Mouse (Mus musculus) heart, embryonic 14.5 days (tissue): ENCODE measurements around the gene Il17a. TPM values are rescaled to one million over a fixed set of nuclear protein-coding genes. Genes with fewer than 3 reads are reported as not detected.

ENCODE experiments used
- ATAC-seq: fragments of 200-750 bp; cut with Nextera tagmentation; 2 replicates; pipeline ENCODE4 v1.8.0; 2017; ENCODE audit warnings: low read depth, moderate TSS enrichment; ENCODE audit not compliant: insufficient number of reproducible peaks, insufficient read depth, low FRiP score
- H3K27ac ChIP-seq, 2 experiments: fragments of 200-500 bp in 1 of 2; fragments of 300-500 bp in 1 of 2; sonication (generic) in 1 of 2; replicated peaks in 1 of 2; 2 replicates each; pipeline ENCODE4 v1.5.1; 2012 to 2014; ENCODE audit warnings: low read depth in 2 of 2, low read length in 2 of 2, control low read depth in 1 of 2, mild to moderate bottlenecking in 1 of 2, mixed read lengths in 1 of 2; ENCODE audit not compliant: control insufficient read depth in 1 of 2, insufficient read depth in 1 of 2
- H3K27me3 ChIP-seq: fragments of 300-500 bp; sonication (generic); 2 replicates; pipeline ENCODE4 v1.6.1; 2014; ENCODE audit warnings: mild to moderate bottlenecking, low read length, control low read depth; ENCODE audit not compliant: control insufficient read depth, insufficient read depth
- H3K36me3 ChIP-seq: fragments of 300-500 bp; sonication (generic); 2 replicates; pipeline ENCODE4 v1.6.1; 2014; ENCODE audit warnings: mild to moderate bottlenecking, control low read depth, low read length, mixed read lengths; ENCODE audit not compliant: control insufficient read depth, insufficient read depth
- H3K4me1 ChIP-seq, 2 experiments: fragments of 200-500 bp in 1 of 2; fragments of 300-500 bp in 1 of 2; sonication (generic) in 1 of 2; 2 replicates each; pipeline ENCODE4 v1.6.1; 2012 to 2014; ENCODE audit warnings: low read length in 2 of 2, control low read depth in 1 of 2, mixed read lengths in 1 of 2; ENCODE audit not compliant: control insufficient read depth in 2 of 2, insufficient read depth in 2 of 2
- H3K4me2 ChIP-seq: fragments of 300-500 bp; sonication (generic); 2 replicates; pipeline ENCODE4 v1.6.1; 2014; ENCODE audit warnings: mild to moderate bottlenecking, low read length
- H3K4me3 ChIP-seq, 2 experiments: fragments of 200-500 bp in 1 of 2; fragments of 300-500 bp in 1 of 2; sonication (generic) in 1 of 2; 2 replicates each; pipeline ENCODE4 v1.5.1; 2012 to 2014; ENCODE audit warnings: low read length in 2 of 2, mild to moderate bottlenecking in 2 of 2, control low read depth in 1 of 2, low read depth in 1 of 2, moderate library complexity in 1 of 2; ENCODE audit not compliant: control insufficient read depth in 1 of 2, insufficient read depth in 1 of 2
- H3K9ac ChIP-seq: fragments of 300-500 bp; sonication (generic); 2 replicates; pipeline ENCODE4 v1.6.1; 2014; ENCODE audit warnings: mild to moderate bottlenecking, low read length
- H3K9me3 ChIP-seq: fragments of 300-500 bp; sonication (generic); 2 replicates; pipeline ENCODE4 v1.6.1; 2016; ENCODE audit warnings: low read length, control low read depth; ENCODE audit not compliant: control insufficient read depth
- WGBS: fragments of 180-500 bp; shearing (Covaris S2); extraction: QIAGEN DNeasy Blood & Tissue Kit; methylation state at CpG from one replicate; pipeline ENCODE4 v1.1.7; 2014; 5-methylcytosine and 5-hydroxymethylcytosine counted together
- polyA plus RNA-seq: library from polyadenylated mRNA; unstranded; fragments of >200 nt; fragmentation: Nextera tagmentation; extraction: Ambion mirVana; gene quantifications from 2 replicates; pipeline ENCODE4 v1.2.1, GENCODE M21; 2014

The Il17a gene
- polyA plus RNA-seq, 1 experiment from 2014 or later = not detected

- Histone ChIP-seq H3K36me3 (no peaks in the 10 kb centered on the region), H3K4me1 (no peaks in the 10 kb centered on the region), H3K4me3 (no peak overlapping the region), H3K9ac (no peak overlapping the region), H3K9me3 (no peaks in the 10 kb centered on the region), H3K27me3 (no peaks in the 10 kb centered on the region), H3K27ac (no peak overlapping the region), H3K4me2 (no peak overlapping the region)
- no peak for ATAC-seq
- WGBS = 85% methylated on average over 6 of the region's 6 CpGs
Measured at GRCm38 (mm10) chr1:20693634-20694313, 36.9 kb upstream of the Il17a start.

- ATAC-seq = no peak
Measured at GRCm38 (mm10) chr1:20700011-20700410, 30.7 kb upstream of the Il17a start.

GRCm38 (mm10) chr1:20736572-20736971 is 5.9 kb downstream of the Il17a start:
- Histone ChIP-seq H3K27me3 (no peaks in the 10 kb centered on the region), H3K36me3 (no peaks in the 10 kb centered on the region), H3K9ac (no peak overlapping the region), H3K27ac (no peak overlapping the region), H3K4me2 (no peak overlapping the region), H3K9me3 (no peaks in the 10 kb centered on the region), H3K4me1 (no peaks in the 10 kb centered on the region), H3K4me3 (no peak overlapping the region)
- 88% methylated on average over 4 of the region's 4 CpGs for WGBS
- no peak for ATAC-seq

More at GRCm38 (mm10) chr1:20700011-20700410, 30.7 kb upstream of the Il17a start:
- Histone ChIP-seq H3K27ac (no peak overlapping the region), H3K27me3 (no peaks in the 10 kb centered on the region), H3K4me3 (no peak overlapping the region), H3K36me3 (no peaks in the 10 kb centered on the region), H3K4me2 (no peak overlapping the region), H3K9me3 (no peaks in the 10 kb centered on the region), H3K9ac (no peak overlapping the region), H3K4me1 (no peaks in the 10 kb centered on the region)
- WGBS = 62% methylated on average over 3 of the region's 3 CpGs

GRCm38 (mm10) chr1:20738483-20738882 is 7.8 kb downstream of the Il17a start:
- Histone ChIP-seq H3K4me3 (no peak overlapping the region), H3K27me3 (no peaks in the 10 kb centered on the region), H3K36me3 (no peaks in the 10 kb centered on the region), H3K4me1 (no peaks in the 10 kb centered on the region), H3K4me2 (no peak overlapping the region), H3K9me3 (no peaks in the 10 kb centered on the region), H3K27ac (no peak overlapping the region), H3K9ac (no peak overlapping the region)
- 76% methylated on average over 2 of the region's 2 CpGs for WGBS
- ATAC-seq = no peak

- H3K27ac ChIP-seq = no peak overlapping the region
- H3K4me2 ChIP-seq = no peak overlapping the region
- H3K27me3 ChIP-seq = no peaks in the 10 kb centered on the region
- no peak overlapping the region for H3K4me3 ChIP-seq
- no peaks in the 10 kb centered on the region for H3K36me3 ChIP-seq
- WGBS = 58% methylated on average over 3 of the region's 3 CpGs
- no peaks in the 10 kb centered on the region for H3K9me3 ChIP-seq
- H3K9ac ChIP-seq = no peak overlapping the region
- no peak for ATAC-seq
- no peaks in the 10 kb centered on the region for H3K4me1 ChIP-seq
Measured at GRCm38 (mm10) chr1:20740496-20740998, 9.8 kb downstream of the Il17a start.

GRCm38 (mm10) chr1:20754439-20754838 is 23.7 kb downstream of the Il17a start:
- no peaks in the 10 kb centered on the region for H3K36me3 ChIP-seq
- no peak overlapping the region for H3K9ac ChIP-seq
- 76% methylated on average over 10 of the region's 10 CpGs for WGBS
- H3K9me3 ChIP-seq = 0 out of 2 replicates have a peak, but pooled peaks cover 6% of the 10 kb centered on the region
- no peak overlapping the region for H3K4me3 ChIP-seq
- H3K4me2 ChIP-seq = no peak overlapping the region
- H3K4me1 ChIP-seq = no peaks in the 10 kb centered on the region
- no peak overlapping the region for H3K27ac ChIP-seq
- no peak for ATAC-seq
- H3K27me3 ChIP-seq = no peaks in the 10 kb centered on the region

- Histone ChIP-seq H3K4me3 (no peak overlapping the region), H3K9me3 (no peaks in the 10 kb centered on the region), H3K9ac (no peak overlapping the region), H3K27ac (no peak overlapping the region), H3K4me2 (no peak overlapping the region), H3K27me3 (no peaks in the 10 kb centered on the region), H3K36me3 (no peaks in the 10 kb centered on the region), H3K4me1 (no peaks in the 10 kb centered on the region)
- 82% methylated on average over 3 of the region's 3 CpGs for WGBS
- no peak for ATAC-seq
Measured at GRCm38 (mm10) chr1:20757586-20757985, 26.9 kb downstream of the Il17a start.

GRCm38 (mm10) chr1:20759799-20760198 is 29.1 kb downstream of the Il17a start:
- H3K9me3 ChIP-seq = no peaks in the 10 kb centered on the region
- no peak overlapping the region for H3K4me3 ChIP-seq
- no peak overlapping the region for H3K27ac ChIP-seq
- 84% methylated on average over 10 of the region's 10 CpGs for WGBS
- ATAC-seq = no peak
- H3K9ac ChIP-seq = no peak overlapping the region
- no peak overlapping the region for H3K4me2 ChIP-seq
- H3K4me1 ChIP-seq = no peaks in the 10 kb centered on the region
- no peaks in the 10 kb centered on the region for H3K36me3 ChIP-seq
- H3K27me3 ChIP-seq = no peaks in the 10 kb centered on the region
